Mouse (Mus musculus): Measurements from ENCODE around the gene Jakmip3. TPM values are rescaled to one million over a fixed set of nuclear protein-coding genes. Genes with fewer than 3 reads are reported as not detected.

The Jakmip3 gene
- polyA plus RNA-seq, 1 experiment, result 0.33 TPM

DNA sequence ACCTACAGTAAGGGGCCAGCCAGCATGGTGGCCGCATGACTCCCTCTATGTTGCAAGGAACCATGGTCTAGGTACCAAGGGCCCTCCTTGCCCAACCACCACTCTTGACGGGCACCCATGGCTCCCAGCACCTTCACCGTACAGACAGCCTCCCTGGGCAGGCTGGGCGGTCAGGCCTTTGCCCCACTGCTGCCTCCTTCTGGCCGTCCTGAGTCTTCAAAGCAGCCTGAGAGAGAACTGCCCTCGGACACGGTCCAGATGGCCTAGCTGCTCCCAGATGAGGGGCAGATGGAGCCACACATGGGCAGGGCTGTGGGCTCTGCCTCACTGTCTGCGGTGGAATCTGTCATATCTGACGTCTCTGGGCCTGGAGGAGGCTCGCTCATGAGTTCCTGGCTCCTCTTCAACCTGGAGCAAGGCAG is 163.4 kb downstream of the Jakmip3 start:
- TF ChIP-seq CTCF (IDR thresholded peaks at IDR 0.05; ENCODE audit: borderline replicate concordance, insufficient read depth, low read length) (no peak), POLR2A (IDR thresholded peaks at IDR 0.05; ENCODE audit: low read depth, low read length) (no peak)
- H3K4me3 ChIP-seq (ENCODE audit: insufficient read depth, low read length), result no peak overlapping the region

DNA sequence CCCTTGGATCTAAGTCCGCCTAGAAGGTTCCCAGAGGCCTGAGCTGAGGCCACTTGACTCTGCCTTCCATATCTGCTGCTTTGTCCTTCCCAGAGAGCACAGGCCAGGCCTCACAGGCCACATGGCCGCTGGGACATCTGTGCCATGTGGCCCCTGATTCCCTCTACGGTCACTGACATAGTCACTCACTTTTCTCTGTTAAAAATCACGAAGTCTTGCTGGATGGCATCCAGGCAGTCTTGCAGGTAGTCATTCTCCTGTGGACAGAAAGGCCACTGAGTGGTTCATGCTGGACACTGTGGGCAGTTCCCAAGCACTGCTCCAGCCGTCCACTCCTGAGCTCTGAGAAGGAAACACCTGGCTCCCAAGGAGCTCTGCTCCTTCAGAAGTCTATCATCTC is 164.5 kb downstream of the Jakmip3 start:
- Histone ChIP-seq H3K4me1 (ENCODE audit: control insufficient read depth, insufficient read depth, low read length) (peaks cover 11% of the 10 kb centered on the region), H3K4me3 (ENCODE audit: insufficient read depth, low read length) (no peak overlapping the region)
- no peak for TF ChIP-seq CTCF (IDR thresholded peaks at IDR 0.05; ENCODE audit: borderline replicate concordance, insufficient read depth, low read length)
- no peak for TF ChIP-seq POLR2A (IDR thresholded peaks at IDR 0.05; ENCODE audit: low read depth, low read length)

More for the DNA sequence above, 163.4 kb downstream of the Jakmip3 start:
- Histone ChIP-seq H3K4me1 (ENCODE audit: control insufficient read depth, insufficient read depth, low read length) (peaks cover 11% of the 10 kb centered on the region), H3K27ac (ENCODE audit: insufficient read depth, low read length) (no peak overlapping the region)

GRCm38 (mm10) chr7:139105705-139106104 is 165.2 kb downstream of the Jakmip3 start:
- TF ChIP-seq CTCF (IDR thresholded peaks at IDR 0.05; ENCODE audit: borderline replicate concordance, insufficient read depth, low read length), result no peak
- no peak for TF ChIP-seq POLR2A (IDR thresholded peaks at IDR 0.05; ENCODE audit: low read depth, low read length)
- peaks cover 11% of the 10 kb centered on the region for H3K4me1 ChIP-seq (ENCODE audit: control insufficient read depth, insufficient read depth, low read length)
- H3K27ac ChIP-seq (ENCODE audit: insufficient read depth, low read length), result no peak overlapping the region
- H3K4me3 ChIP-seq (ENCODE audit: insufficient read depth, low read length), result no peak overlapping the region

More for the DNA sequence above, 164.5 kb downstream of the Jakmip3 start:
- H3K27ac ChIP-seq (ENCODE audit: insufficient read depth, low read length), result no peak overlapping the region

- TF ChIP-seq POLR2A (IDR thresholded peaks at IDR 0.05; ENCODE audit: low read depth, low read length) (no peak), CTCF (IDR thresholded peaks at IDR 0.05; ENCODE audit: borderline replicate concordance, insufficient read depth, low read length) (no peak)
- Histone ChIP-seq H3K4me3 (ENCODE audit: insufficient read depth, low read length) (no peak overlapping the region), H3K4me1 (ENCODE audit: control insufficient read depth, insufficient read depth, low read length) (peaks cover 11% of the 10 kb centered on the region), H3K27ac (ENCODE audit: insufficient read depth, low read length) (no peak overlapping the region)
These were observed 167.5 kb downstream of the Jakmip3 start for GRCm38 (mm10) chr7:139107908-139108650.

DNA sequence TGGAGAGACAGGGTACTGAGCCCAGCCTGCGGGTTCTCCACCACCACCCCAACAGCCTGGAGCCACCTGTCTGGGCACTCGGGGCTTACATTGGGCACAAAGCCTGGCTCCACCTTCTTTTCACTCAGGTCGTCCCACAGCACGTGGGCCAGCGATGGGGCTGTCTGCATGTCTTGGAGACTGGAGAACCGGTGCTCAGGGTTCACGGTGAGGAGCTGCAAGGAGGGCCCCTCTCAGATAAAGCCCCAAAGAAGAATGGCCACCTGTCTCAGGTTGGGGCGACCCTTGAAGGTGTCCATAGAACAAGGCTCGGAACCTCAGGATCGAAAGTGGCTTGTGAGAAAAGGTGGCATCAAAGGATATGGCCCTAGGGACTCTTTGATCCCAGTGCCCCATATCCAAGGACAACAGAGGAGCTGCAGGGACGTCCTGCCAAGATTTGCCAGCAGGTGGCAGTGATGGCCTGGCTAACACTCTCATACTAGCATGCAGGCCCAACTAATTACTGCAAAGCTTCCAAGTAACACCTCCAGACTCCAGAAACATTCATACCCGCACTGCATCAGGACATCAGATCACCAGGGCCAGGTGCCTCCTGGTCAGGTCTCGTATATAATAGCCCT is 178.7 kb downstream of the Jakmip3 start:
- Histone ChIP-seq H3K4me1 (ENCODE audit: control insufficient read depth, insufficient read depth, low read length) (no peaks in the 10 kb centered on the region), H3K4me3 (ENCODE audit: insufficient read depth, low read length) (no peak overlapping the region), H3K27ac (ENCODE audit: insufficient read depth, low read length) (no peak overlapping the region)
- peak; percentile 97 for TF ChIP-seq CTCF (IDR thresholded peaks at IDR 0.05; ENCODE audit: borderline replicate concordance, insufficient read depth, low read length)
- no peak for TF ChIP-seq POLR2A (IDR thresholded peaks at IDR 0.05; ENCODE audit: low read depth, low read length)

DNA sequence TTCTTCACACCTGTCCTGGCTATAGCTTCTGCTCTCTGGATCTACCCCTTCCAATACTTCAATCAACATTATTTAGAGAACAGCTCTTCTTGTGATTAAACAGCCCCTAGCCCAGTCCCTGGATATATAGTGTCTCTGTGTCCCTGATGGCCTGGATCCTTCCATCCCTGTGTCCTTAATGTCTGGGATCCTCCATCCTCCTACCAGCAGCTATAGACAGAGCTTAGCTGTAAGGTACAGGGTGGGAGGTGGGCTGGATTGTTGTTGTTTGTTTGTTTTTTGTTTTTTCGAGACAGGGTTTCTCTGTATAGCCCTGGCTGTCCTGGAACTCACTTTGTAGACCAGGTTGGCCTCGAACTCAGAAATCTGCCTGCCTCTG is 179.2 kb downstream of the Jakmip3 start:
- no peak for TF ChIP-seq CTCF (IDR thresholded peaks at IDR 0.05; ENCODE audit: borderline replicate concordance, insufficient read depth, low read length)
- no peak for TF ChIP-seq POLR2A (IDR thresholded peaks at IDR 0.05; ENCODE audit: low read depth, low read length)
- Histone ChIP-seq H3K27ac (ENCODE audit: insufficient read depth, low read length) (no peak overlapping the region), H3K4me1 (ENCODE audit: control insufficient read depth, insufficient read depth, low read length) (no peaks in the 10 kb centered on the region), H3K4me3 (ENCODE audit: insufficient read depth, low read length) (no peak overlapping the region)

DNA sequence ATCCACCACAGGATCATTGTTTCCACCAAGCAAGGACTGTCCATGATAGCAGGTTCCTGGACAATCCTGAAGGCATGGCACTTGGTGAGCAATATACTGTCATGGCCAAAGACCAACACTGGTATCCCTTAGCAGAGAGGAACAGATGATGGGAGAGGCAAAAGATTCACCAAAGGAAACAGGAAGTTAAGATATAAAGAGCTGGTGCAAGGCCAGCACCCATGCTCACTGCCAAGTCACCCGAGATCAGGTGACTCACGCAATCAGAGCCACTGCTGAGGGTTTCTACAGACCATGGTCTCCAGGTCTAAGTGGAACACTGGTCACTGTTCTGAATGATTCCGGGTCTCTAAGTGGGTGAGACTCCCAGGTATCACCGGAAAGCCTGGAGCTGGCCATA is 185.4 kb downstream of the Jakmip3 start:
- H3K27ac ChIP-seq (ENCODE audit: insufficient read depth, low read length), result no peak overlapping the region
- no peaks in the 10 kb centered on the region for H3K4me1 ChIP-seq (ENCODE audit: control insufficient read depth, insufficient read depth, low read length)
- TF ChIP-seq POLR2A (IDR thresholded peaks at IDR 0.05; ENCODE audit: low read depth, low read length), result no peak
- no peak for TF ChIP-seq CTCF (IDR thresholded peaks at IDR 0.05; ENCODE audit: borderline replicate concordance, insufficient read depth, low read length)
- H3K4me3 ChIP-seq (ENCODE audit: insufficient read depth, low read length), result no peak overlapping the region

GRCm38 (mm10) chr7:139126549-139126948 is 186.0 kb downstream of the Jakmip3 start:
- H3K27ac ChIP-seq (ENCODE audit: insufficient read depth, low read length), result no peak overlapping the region
- no peak overlapping the region for H3K4me3 ChIP-seq (ENCODE audit: insufficient read depth, low read length)
- peaks cover 3% of the 10 kb centered on the region; the same call in 1 of the 2 replicates for H3K4me1 ChIP-seq (ENCODE audit: control insufficient read depth, insufficient read depth, low read length)
- TF ChIP-seq CTCF (IDR thresholded peaks at IDR 0.05; ENCODE audit: borderline replicate concordance, insufficient read depth, low read length) (no peak), POLR2A (IDR thresholded peaks at IDR 0.05; ENCODE audit: low read depth, low read length) (no peak)

- peaks cover 3% of the 10 kb centered on the region; the same call in 1 of the 2 replicates for H3K4me1 ChIP-seq (ENCODE audit: control insufficient read depth, insufficient read depth, low read length)
- H3K4me3 ChIP-seq (ENCODE audit: insufficient read depth, low read length), result no peak overlapping the region
- no peak for TF ChIP-seq CTCF (IDR thresholded peaks at IDR 0.05; ENCODE audit: borderline replicate concordance, insufficient read depth, low read length)
- TF ChIP-seq POLR2A (IDR thresholded peaks at IDR 0.05; ENCODE audit: low read depth, low read length), result no peak
- no peak overlapping the region for H3K27ac ChIP-seq (ENCODE audit: insufficient read depth, low read length)
These were observed 188.5 kb downstream of the Jakmip3 start for GRCm38 (mm10) chr7:139128994-139129393.

DNA sequence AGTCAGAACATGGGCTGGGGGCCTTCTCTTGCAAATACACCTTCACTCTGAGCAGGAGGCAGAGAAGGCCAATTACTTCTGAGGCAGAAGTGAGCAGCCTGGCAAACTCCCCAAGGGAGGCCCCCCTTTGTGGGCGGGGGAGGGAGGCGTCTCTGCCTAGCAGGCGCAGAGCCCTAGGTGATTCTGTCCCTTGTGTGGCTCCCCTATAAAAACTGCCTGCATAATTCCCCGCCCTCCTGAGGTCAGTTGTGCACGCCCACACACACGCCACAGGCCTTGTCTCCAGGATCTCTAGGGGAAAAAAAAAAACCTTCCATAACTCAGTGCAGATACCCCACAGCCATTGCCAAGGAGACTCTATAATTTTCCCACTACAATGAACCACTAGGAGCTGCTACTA is 189.8 kb downstream of the Jakmip3 start:
- H3K4me1 ChIP-seq (ENCODE audit: control insufficient read depth, insufficient read depth, low read length), result peaks cover 3% of the 10 kb centered on the region; the same call in 1 of the 2 replicates
- H3K27ac ChIP-seq (ENCODE audit: insufficient read depth, low read length), result no peak overlapping the region
- H3K4me3 ChIP-seq (ENCODE audit: insufficient read depth, low read length), result no peak overlapping the region
- no peak for TF ChIP-seq CTCF (IDR thresholded peaks at IDR 0.05; ENCODE audit: borderline replicate concordance, insufficient read depth, low read length)
- TF ChIP-seq POLR2A (IDR thresholded peaks at IDR 0.05; ENCODE audit: low read depth, low read length), result no peak
